Mouse (Mus musculus) kidney, adult 2 months (tissue): ENCODE measurements around the gene Ppy. TPM values are rescaled to one million over a fixed set of nuclear protein-coding genes. Genes with fewer than 3 reads are reported as not detected.

Experiments
- DNase-seq: peaks from one replicate; pipeline ENCODE4 v3.0.0; 2021
- H3K27ac ChIP-seq: fragments of 200-500 bp; 2 replicates; pipeline ENCODE4 v1.5.1; 2012; ENCODE audit warnings: low read depth, low read length, control low read depth, inconsistent platforms; ENCODE audit not compliant: insufficient read depth
- H3K27me3 ChIP-seq: fragments of 200-500 bp; replicated peaks from 2 replicates; pipeline ENCODE4 v1.6.1; 2012; ENCODE audit warnings: mild to moderate bottlenecking, moderate library complexity, low read length, inconsistent platforms; ENCODE audit not compliant: control insufficient read depth, insufficient read depth
- H3K36me3 ChIP-seq: fragments of 200-500 bp; 2 replicates; pipeline ENCODE4 v1.6.1; 2012; ENCODE audit warnings: mild to moderate bottlenecking, moderate library complexity, low read length, inconsistent platforms; ENCODE audit not compliant: control insufficient read depth, insufficient read depth
- H3K4me1 ChIP-seq: fragments of 200-500 bp; 2 replicates; pipeline ENCODE4 v1.6.1; 2011; ENCODE audit warnings: low read length; ENCODE audit not compliant: control insufficient read depth, insufficient read depth
- H3K4me3 ChIP-seq: fragments of 200-500 bp; 2 replicates; pipeline ENCODE4 v1.5.1; 2011; ENCODE audit warnings: mild to moderate bottlenecking, low read depth, low read length, control low read depth; ENCODE audit not compliant: insufficient read depth
- CTCF ChIP-seq: fragments of 200-500 bp; conservative IDR thresholded peaks from 2 replicates; pipeline ENCODE4 v1.5.1; 2011; ENCODE audit warnings: low read depth, mild to moderate bottlenecking, control low read depth, low read length, moderate library complexity, mixed read lengths; ENCODE audit not compliant: insufficient read depth, insufficient read length
- POLR2A ChIP-seq: fragments of 200-500 bp; IDR thresholded peaks from one replicate; pipeline ENCODE4 v1.6.1; 2011; ENCODE audit warnings: low read depth, low read length, control low read depth
- WGBS: fragments of 180-500 bp; shearing (Covaris S2); methylation state at CpG from one replicate; pipeline ENCODE4 v1.1.7; 2018; 5-methylcytosine and 5-hydroxymethylcytosine counted together
- polyA plus RNA-seq: library from polyadenylated mRNA; depleted of rRNA; stranded (reverse); fragments of >200 nt; gene quantifications from 2 replicates; pipeline ENCODE4 v1.2.3, GENCODE M21; 2012

Gene Ppy
- polyA plus RNA-seq, 1 experiment, result not detected

DNA sequence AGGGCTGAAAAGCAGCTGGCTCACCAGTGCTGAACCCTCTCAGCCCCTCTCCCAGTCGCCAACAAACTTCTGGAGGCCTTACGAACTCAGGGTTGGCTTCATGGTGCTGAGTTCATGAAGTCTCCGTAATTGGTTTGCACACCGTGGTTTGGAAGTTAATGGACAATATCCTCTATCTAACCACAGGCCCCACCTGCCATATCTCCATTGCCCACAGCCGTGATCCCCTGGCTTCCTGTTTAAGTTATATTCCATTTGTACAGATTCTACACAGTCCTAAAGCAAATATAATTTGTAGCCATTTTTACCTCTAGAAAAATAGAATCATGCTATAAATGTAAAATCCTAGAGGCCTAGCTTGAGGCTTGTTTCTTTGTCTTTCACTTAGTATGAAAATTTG, 28.4 kb downstream of the Ppy start:
- Histone ChIP-seq H3K36me3 (no peaks in the 10 kb centered on the region), H3K27me3 (no peaks in the 10 kb centered on the region), H3K4me3 (no peak overlapping the region), H3K27ac (no peak overlapping the region), H3K4me1 (no peaks in the 10 kb centered on the region)
- TF ChIP-seq POLR2A, result no peak
- TF ChIP-seq CTCF, result no peak
- no peak for DNase-seq
- WGBS, result 86% methylated on average over 5 of the region's 5 CpGs

DNA sequence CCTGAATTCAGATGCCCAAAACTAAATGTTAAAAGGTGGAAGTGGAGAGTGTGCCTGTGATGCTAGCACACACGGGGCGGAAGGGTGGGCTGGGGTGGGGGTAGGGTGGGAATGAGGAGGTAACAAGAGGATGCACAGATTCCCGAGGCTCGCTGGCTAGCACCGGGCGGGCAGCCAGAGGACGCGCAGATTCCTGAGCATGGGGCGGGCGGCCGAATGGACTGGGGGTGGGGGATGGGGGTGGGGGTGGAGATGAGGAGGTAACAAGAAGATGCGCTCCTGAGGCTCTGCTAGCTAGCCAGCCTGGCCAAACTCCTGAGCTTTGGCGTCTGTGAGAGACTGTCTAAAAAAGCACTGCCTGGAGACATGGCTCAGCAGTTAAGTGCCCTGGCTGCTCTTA, 30.7 kb downstream of the Ppy start:
- WGBS, result 18% methylated on average over 13 of the region's 13 CpGs
- no peaks in the 10 kb centered on the region for H3K36me3 ChIP-seq
- no peak for TF ChIP-seq CTCF
- TF ChIP-seq POLR2A, result no peak

DNA sequence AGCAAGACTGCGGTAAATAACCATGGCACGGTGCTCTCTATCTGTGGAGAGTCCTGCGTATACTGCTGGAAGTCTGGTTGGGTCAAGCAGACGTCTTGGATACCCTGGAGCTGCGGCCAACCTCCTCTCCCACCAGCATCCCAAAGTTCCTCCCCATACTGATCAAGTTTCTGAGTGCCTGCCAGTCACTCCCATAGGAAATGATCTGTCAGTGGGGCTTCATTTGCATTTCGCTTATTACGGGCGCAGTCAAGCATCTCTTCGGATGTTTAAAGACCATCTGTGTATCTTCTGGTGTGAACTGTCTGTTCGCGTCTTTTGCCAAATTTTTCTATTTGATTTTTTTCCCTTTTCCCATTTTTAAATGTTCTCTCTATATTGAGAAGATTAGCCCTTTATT, 31.5 kb downstream of the Ppy start:
- WGBS, result 74% methylated on average over 11 of the region's 11 CpGs
- H3K27ac ChIP-seq, result no peak overlapping the region
- DNase-seq, result no peak
- H3K36me3 ChIP-seq, result no peaks in the 10 kb centered on the region
- no peak for TF ChIP-seq POLR2A
- TF ChIP-seq CTCF, result no peak
- no peaks in the 10 kb centered on the region for H3K27me3 ChIP-seq
- H3K4me3 ChIP-seq, result no peak overlapping the region
- H3K4me1 ChIP-seq, result no peaks in the 10 kb centered on the region

More for the DNA sequence above, 30.7 kb downstream of the Ppy start:
- Histone ChIP-seq H3K27me3 (no peaks in the 10 kb centered on the region), H3K4me3 (no peak overlapping the region), H3K27ac (no peak overlapping the region), H3K4me1 (no peaks in the 10 kb centered on the region)
- DNase-seq, result no peak

DNA sequence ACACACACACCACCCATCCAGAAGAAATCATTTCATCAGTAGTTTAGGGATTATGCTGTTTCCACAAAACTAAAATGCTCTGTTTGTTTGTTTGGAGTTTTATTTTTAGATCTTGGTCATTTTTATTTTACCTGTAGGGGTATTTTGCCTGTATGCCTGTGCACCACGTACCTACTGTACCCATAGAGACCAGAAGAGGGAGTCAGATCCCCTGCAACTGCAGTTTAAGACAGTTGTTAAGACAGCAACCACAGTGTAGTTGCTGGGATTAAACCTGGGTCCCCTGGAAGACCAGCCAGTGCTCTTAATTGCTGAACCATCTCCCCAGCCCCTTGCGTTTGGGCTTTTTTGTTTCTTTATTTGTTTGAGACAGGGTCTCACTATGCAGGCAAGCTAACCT, 32.1 kb downstream of the Ppy start:
- no peaks in the 10 kb centered on the region for H3K36me3 ChIP-seq
- H3K4me1 ChIP-seq, result no peaks in the 10 kb centered on the region
- WGBS, result 70% methylated on average over 2 of the region's 2 CpGs
- H3K27ac ChIP-seq, result no peak overlapping the region
- no peak for TF ChIP-seq POLR2A
- TF ChIP-seq CTCF, result peak; percentile 49
- H3K27me3 ChIP-seq, result no peaks in the 10 kb centered on the region
- DNase-seq, result no peak
- no peak overlapping the region for H3K4me3 ChIP-seq

GRCm38 (mm10) chr11:102063076-102063475, 38.0 kb downstream of the Ppy start:
- WGBS, result 84% methylated on average over 13 of the region's 13 CpGs
- Histone ChIP-seq H3K27ac (no peak overlapping the region), H3K4me3 (no peak overlapping the region), H3K36me3 (no peaks in the 10 kb centered on the region), H3K4me1 (no peaks in the 10 kb centered on the region), H3K27me3 (no peaks in the 10 kb centered on the region)
- no peak for TF ChIP-seq POLR2A
- TF ChIP-seq CTCF, result no peak
- no peak for DNase-seq

DNA sequence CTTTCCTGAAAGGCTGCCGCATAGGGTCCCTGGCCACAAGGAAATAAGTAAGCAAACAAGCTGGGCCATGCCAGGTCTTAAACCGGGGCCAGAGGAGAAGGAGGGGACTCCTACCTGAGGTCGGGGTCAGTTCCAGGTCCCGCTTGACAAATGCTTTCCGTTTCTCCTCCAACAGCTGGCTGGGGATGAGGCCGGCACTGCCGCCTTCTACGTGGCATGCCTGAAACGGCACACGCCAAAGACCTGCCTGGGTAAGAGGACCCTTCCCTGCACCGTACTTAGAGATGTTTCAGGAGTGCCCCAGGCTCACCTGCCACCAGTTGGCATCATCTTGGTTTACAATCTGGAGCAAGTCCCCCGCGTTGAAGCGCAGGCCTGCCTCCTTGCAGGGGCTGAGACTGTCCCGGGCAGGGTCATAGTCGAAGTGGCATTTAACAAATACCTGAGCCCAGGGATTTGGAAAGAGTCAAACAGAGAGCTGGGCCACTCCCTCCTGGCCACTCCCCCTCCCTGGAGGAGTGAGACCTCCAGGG, 39.1 kb downstream of the Ppy start:
- no peak overlapping the region for H3K27ac ChIP-seq
- no peak for TF ChIP-seq POLR2A
- no peak for TF ChIP-seq CTCF
- H3K4me3 ChIP-seq, result no peak overlapping the region
- DNase-seq, result no peak
- no peaks in the 10 kb centered on the region for H3K27me3 ChIP-seq
- H3K4me1 ChIP-seq, result no peaks in the 10 kb centered on the region
- H3K36me3 ChIP-seq, result no peaks in the 10 kb centered on the region
- WGBS, result 52% methylated on average over 16 of the region's 16 CpGs

DNA sequence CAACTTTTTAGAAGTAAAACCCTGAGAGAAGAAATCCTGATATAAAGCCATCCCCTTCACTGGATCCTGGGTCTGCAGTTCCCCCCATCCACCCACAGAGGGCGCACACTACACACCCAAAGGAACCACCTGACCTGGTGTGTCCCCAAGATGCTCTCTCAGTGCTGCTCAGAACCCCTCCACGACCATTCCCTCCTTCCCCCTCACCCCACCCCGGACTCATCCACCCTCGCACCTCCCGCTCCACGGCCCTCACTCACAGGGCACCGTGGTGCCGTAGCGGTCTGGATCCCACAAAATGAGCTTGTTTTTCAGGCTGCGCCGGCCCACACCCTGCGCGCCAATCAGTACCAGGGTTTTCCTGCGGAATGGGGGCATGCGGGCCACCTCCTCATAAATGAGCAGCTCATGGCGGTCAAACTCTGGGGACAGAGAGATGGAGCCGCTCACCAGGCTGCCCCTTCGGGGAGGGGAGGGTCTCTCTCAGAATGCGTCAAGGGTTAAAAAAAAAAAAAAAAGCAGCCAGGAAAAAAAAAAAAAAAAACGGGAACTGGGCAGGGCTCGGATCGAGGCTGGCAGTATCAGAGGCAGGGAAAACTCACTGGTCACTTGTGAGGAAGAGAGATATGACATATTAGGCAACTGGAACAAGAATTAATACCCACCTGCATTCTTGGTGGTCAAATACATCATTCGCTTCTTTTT, 39.7 kb downstream of the Ppy start:
- H3K27ac ChIP-seq, result no peak overlapping the region
- no peaks in the 10 kb centered on the region for H3K4me1 ChIP-seq
- TF ChIP-seq CTCF, result peak; percentile 95
- no peak for TF ChIP-seq POLR2A
- H3K4me3 ChIP-seq, result no peak overlapping the region; the same call in 1 of the 2 replicates
- WGBS, result 8% methylated on average over 23 of the region's 23 CpGs
- no peaks in the 10 kb centered on the region for H3K27me3 ChIP-seq
- H3K36me3 ChIP-seq, result no peaks in the 10 kb centered on the region
- DNase-seq, result peak; percentile 83
